Mouse (Mus musculus) left cerebral cortex, adult 11 months (tissue): ENCODE measurements around the gene Ube4b.

Experiments used
- DNase-seq: peaks from one replicate; pipeline ENCODE4 v3.0.0; 2022; ENCODE audit warnings: low spot score

The Ube4b gene

DNA sequence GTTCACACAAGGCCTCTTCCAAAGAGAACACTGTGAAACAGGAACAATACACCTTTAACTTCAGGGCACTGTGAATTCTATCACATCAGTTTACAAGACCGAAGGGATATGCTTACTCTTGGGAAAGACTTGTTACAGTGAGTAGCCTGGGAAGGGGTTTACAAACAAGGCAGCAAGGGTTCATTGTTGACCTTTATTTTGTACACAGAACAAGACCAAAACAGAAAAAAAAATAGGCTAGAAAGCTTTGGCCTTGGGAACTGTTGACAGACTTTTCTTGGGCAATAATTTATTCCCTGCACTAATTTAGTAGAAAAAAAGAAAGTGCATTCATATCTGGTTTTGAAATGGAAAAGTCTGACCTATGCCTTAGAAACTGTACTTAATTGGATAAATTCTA is 122.1 kb downstream of the Ube4b start:
- no peak for DNase-seq

DNA sequence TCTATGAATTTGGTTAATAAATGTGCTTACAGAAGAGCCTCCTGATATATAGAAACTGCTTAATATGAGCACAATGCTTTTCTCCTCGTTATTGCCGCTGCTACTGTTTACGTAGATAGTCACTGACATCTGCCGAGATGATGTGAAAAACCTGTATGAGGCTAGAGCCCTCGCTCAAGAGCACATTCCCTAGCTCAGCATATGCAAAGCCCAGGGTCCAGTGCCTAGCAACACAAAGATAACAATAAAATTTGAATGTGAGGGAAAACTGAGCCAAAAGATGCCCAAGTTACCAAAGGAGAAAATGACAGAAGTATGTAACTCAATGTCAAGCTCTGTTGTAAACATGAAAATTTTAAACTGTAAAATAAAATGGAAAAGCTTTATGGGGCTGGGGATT is 123.0 kb downstream of the Ube4b start:
- DNase-seq, result no peak

DNA sequence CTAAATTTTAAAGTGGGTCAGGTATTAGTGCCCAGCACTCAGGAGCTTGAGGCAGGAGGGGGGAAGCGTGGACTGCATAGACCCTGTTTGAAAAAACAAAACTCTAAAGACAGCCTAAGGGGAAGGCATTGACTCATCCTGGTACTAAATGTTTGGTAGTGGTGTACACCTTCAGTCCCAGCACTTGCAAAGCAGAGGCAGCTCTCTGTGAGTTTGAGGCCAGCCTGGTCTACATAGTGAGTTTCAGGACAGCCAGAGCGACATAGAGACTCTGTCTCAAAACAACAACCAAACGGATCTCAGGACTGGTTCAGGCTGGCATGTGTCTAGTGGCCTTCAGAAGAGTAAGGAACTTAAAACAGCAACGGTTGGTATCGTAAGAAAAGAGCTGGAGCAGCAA is 123.8 kb downstream of the Ube4b start:
- no peak for DNase-seq

DNA sequence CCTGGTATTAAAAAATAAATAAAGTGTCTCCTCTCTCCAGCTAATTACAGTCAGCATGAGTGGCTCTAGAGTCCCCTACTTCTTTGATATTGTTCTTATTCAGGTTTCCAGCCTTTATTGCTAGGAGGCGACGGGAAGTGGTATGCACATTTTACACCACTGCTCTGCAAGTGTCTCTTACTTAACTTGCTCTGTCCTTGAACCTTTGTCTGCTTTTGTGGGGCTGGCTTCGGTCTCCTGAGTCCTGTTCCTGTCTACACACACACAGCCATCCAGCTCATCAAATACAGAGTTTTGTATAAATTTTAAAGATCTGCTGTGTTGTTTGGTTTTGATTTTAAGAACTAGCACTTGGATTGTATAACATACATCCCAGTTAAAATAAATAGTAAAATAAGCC is 124.4 kb downstream of the Ube4b start:
- DNase-seq, result no peak

DNA sequence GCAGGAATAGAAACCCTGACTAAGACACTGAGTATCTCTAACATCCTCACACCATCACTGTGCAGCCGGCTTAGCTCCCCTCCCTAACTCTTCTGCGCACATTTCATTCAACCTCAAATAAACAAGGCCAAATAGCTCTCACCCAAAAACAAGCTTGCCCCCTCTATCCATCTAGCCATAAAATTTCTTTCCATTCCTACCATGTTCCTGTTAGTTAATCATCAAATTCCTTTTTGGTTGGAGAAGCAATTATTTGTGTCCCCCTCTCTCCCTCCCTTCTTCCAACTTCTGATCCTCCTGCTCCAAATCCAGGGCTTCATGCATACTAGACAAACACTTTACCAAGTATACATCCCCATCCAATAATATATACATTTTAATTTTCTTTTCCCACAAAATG is 130.0 kb downstream of the Ube4b start:
- DNase-seq, result no peak

DNA sequence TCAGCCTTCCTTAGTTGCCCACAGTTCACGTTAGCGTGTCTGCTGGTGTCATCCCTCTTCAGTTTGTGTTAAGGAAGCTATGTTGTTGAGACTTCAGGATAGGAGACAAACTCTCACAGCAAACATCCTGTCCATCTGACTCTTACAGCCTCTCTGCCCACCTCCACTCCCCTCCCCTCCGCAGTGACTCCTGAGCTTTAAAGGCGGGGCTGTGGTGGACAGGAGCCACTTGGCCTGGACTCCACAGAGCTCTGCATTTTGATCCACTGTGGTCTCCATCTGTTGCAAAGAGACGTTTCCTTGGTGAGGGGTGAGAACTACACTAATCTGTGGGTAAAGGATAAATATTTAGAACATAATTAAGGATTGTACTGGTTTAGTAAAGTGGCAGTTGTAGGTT is 133.6 kb downstream of the Ube4b start:
- no peak for DNase-seq

DNA sequence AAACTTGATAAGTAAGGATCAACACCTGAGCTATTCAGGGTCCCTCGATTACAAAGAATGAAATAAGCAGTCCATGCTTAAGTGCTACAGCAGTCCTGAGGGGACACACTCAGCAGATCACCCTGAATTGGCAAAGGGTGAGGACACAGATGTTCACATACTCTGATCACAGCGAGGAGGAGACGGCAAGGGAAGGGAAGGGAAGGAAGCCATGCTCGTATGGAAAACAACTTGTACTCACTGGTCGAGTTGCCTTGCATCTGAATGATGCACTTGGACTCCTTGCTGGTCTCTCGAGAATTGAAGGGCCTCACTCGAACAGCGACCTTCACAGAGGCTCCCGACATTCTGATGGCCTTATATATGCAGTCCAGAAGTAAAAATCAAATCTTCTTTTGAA is 135.5 kb downstream of the Ube4b start:
- no peak for DNase-seq

DNA sequence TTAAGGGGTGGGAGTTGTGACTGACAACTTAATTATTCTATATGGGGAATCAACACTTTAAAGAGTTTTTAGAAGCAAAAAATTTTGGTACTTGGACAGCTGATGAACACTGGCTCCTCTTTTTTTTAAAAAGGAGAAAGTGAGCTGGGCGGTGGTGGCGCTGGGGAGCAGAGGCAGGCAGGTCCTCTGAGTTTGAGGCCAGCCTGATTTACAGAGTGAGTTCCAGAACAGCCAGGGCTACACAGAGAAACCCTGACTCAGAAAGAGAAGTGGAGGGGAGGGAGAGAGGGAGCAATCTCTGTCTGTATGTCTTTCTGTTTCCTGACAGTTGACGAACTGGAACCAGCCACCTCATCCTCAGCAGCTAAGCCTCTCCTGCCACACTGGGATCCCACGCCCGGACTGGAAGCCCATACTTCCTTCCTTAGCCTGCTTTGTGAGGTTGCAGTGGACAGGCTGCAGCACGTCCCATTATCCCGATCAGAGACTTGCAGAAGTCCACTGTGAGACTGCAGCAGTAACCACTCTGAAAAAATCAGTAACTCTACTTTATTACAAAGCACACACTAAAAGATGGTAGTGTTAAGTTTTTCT is 136.3 kb downstream of the Ube4b start:
- DNase-seq, result no peak

DNA sequence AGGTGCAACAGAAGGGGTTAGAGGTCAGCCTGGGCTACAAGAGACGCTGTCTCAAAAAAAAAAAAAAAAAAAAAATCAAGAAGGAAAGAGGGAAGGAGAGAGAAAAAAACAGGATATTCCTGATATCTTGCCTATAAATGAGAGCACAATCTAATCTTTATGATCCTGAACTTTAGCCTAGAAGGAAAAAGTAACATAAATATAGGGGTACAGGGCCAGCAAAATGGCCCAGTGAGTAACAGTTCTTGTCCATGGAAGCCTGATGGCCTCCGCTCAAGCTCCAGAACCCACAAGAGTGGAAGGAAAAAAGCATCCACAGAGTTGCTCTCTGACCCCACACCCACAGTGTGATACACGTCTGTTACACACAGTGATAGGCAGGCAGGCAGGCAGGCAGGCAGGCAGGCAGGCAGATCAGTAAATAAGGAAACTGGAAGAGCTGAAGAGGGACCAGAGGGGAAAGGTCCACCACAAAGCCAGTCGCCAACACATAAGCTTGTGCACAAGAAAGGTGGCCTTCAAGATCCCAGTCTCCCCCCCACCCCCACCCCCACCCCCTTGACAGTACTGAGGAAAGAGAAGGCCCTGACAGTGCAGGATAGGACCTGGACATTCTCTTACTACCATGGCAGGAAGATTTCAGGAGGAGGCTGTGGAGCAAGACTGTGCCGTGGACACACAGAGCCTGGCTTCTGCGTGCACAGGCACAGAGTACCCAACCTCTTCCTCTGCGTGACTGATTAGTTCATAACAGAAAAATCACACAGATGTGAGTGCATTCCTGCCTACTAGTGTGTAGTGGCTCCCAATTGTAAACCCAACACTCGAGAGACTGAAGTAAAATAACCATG is 140.0 kb downstream of the Ube4b start:
- DNase-seq, result no peak

DNA sequence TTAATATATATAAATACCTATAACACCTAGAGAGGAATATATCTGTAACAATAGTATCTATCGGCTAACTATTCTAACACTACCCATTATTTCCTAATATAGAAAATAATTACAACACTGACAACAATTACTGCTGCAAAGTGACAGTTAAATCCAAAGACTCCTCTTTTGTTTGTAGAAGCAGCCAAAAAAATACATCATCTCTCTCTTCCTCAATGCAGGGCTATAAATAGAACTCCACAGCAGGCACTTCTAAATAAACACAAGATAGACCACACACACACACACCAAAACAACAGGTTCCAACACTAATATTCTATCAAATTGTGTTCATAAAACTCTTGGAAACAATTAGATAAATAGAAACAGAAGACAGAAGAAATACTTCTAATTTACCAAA is 140.9 kb downstream of the Ube4b start:
- no peak for DNase-seq

DNA sequence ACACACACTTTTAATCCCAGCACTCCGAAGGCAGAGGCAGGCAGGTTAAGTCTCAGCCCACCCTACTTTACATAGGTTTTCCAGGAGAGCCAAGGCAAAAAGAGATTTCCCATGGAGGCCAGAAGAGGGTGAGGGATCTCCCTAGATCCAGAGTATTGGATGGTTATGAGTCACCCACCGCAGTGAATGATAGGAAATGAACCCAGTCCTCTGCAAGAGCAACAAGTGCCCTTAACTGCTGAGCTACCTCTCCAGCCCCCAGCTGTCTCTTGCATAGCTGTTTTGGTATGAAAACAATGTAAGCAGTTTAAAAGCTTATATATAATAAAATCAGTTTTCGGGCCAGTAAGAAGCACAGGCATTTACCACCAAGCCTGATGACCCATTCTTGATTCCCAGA is 143.5 kb downstream of the Ube4b start:
- DNase-seq, result no peak

DNA sequence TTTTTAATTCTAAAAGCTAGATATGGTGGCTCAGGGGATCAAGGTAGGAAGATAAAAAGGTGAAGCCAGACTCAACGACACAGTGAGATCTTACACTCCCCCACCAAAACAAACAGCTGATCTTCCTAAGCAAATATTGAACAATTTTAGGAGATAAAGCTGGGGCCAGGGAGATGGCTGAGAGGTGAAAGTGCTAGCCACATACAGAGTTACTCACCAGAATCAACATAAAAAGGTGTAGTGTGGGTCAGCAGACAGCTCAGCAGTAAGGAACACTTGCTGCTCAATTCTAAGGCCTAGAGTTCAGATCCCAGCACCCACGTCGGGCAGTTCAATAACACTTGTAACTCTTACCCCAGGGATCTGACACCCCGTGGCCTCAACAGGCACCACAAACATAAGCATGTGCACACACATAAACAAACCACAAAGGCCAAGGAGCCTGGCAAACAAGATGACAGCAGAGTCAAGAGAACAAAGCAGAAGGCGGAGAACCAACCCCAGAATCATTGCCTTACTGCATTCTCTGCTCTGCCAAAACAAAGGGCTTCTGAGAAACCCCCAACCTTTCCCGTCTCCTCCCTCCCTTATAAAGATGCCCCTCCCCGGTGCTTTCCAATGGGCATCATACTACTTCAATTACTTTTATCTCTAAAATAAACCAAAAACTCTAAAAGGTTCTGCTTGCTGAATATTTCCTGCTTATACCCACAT is 144.4 kb downstream of the Ube4b start:
- DNase-seq, result no peak
